Comparison of ENCODE assay signal across 11 mouse cellular contexts in the genomic region with DNA sequence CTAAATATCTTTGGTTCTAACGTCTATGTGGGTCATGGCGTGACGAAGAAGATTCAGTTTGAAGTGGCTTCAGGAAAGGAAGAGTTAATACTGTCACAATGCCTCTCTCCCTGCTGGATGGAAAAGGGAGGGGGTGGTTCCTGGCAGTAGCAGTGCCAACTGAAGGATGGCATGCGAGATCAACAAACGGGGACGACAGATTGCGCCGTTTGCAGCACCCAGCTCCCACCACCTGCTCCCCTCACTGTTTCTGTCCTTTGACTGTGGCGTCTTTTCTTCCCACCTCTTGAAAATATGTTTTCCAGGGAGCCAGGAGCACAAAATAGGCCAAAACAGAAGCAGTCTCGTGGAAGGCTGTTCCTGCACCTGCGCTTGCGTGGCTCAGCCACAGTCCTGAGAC.
DNase-seq lines count a peak whose midpoint lies in the region; ATAC-seq and TF ChIP-seq lines count a peak whose summit lies in the region.
"Had no signal": no experiment of that assay in that cellular context is flagged by ENCODE, and none has a peak within 500 bp of the region (broad histone marks: within the 10 kb centered on the region; RNA-seq: fewer than 3 reads in every experiment).

No protein-coding gene starts in this region.

- no peaks in the 10 kb centered on the region for H3K36me3 ChIP-seq in hindbrain, embryonic 16.5 days (ENCODE audit: control insufficient read depth, insufficient read depth, low read length)
- H3K36me3 ChIP-seq: embryonic facial prominence, embryonic 12.5 days; liver, embryonic 15.5 days; neural tube, embryonic 12.5 days had no signal

- WGBS in cerebellum, adult 2 months = 7% methylated on average over 12 of the region's 12 CpGs
- 42% methylated on average over 12 of the region's 12 CpGs for WGBS in hindbrain, embryonic 16.5 days

- H3K4me1 ChIP-seq in cerebellum, adult 2 months (ENCODE audit: control insufficient read depth, insufficient read depth, low read length) = peaks cover 34% of the 10 kb centered on the region
- peaks cover 33% of the 10 kb centered on the region for H3K4me1 ChIP-seq in hindbrain, embryonic 16.5 days (ENCODE audit: control insufficient read depth, insufficient read depth, low read depth, low read length)

- no peak overlapping the region for H3K4me3 ChIP-seq in gastrocnemius, adult 2 months
- H3K4me3 ChIP-seq in cerebellum, adult 2 months (replicated peaks; ENCODE audit: insufficient read depth, low read depth, low read length) = no peak overlapping the region
- H3K4me3 ChIP-seq in hindbrain, embryonic 16.5 days (ENCODE audit: low read length) = no peak overlapping the region
- H3K4me3 ChIP-seq: embryonic facial prominence, embryonic 12.5 days; liver, embryonic 15.5 days; neural tube, embryonic 12.5 days had no signal

- no peak for DNase-seq in gastrocnemius, adult 2 months
- no peak for DNase-seq in gastrocnemius, postnatal 10 days
- peak; percentile 82 to 89 for DNase-seq in cerebellum, adult 2 months
- DNase-seq in left cerebral cortex, postnatal 36 days (ENCODE audit: low spot score in 2 of 2) = peak; percentile 81 to 87
- DNase-seq in adrenal gland, postnatal 4 days (ENCODE audit: low spot score in 2 of 2) = no peak
- DNase-seq in adrenal gland, adult 8-10 months = no peak

- ATAC-seq in hindbrain, embryonic 16.5 days = no peak; the same call in 1 of the 2 replicates
- no peak for ATAC-seq in inflammation-experienced regulatory T-cells, adult 6 months

- H3K9me3 ChIP-seq in hindbrain, embryonic 16.5 days (ENCODE audit: control insufficient read depth, low read length) = no peaks in the 10 kb centered on the region
- H3K9me3 ChIP-seq: embryonic facial prominence, embryonic 12.5 days; liver, embryonic 15.5 days; neural tube, embryonic 12.5 days had no signal

- H3K9ac ChIP-seq in hindbrain, embryonic 16.5 days (ENCODE audit: low read depth, low read length) = peak overlapping the region; percentile 2; the same call in 1 of the 2 replicates
- H3K9ac ChIP-seq: embryonic facial prominence, embryonic 12.5 days; liver, embryonic 15.5 days; neural tube, embryonic 12.5 days had no signal

- H3K27me3 ChIP-seq in cerebellum, adult 2 months (ENCODE audit: control insufficient read depth, insufficient read depth, low read length) = no peaks in the 10 kb centered on the region
- H3K27me3 ChIP-seq in hindbrain, embryonic 16.5 days (replicated peaks; ENCODE audit: control insufficient read depth, insufficient read depth, low read length) = no peaks in the 10 kb centered on the region
- H3K27me3 ChIP-seq: embryonic facial prominence, embryonic 12.5 days; neural tube, embryonic 12.5 days had no signal

- intact Hi-C loops in gastrocnemius, adult 2 months (cut with DNase I) = no loop called here
- intact Hi-C loops in left cerebral cortex, postnatal 36 days (cut with DNase I) = loop anchor here (1.0 to 5.0 kb wide), 3 partner anchors 45 to 111 kb away; no protein-coding TSS in a partner anchor

- TF ChIP-seq CTCF in gastrocnemius, adult 2 months (IDR thresholded peaks at IDR 0.05) = no peak
- no peak; the same call in 1 of the 2 replicates for TF ChIP-seq CTCF in cerebellum, adult 2 months (IDR thresholded peaks at IDR 0.05; ENCODE audit: borderline replicate concordance, insufficient read depth, low read depth, low read length)

- peak overlapping the region; percentile 14 for H3K4me2 ChIP-seq in hindbrain, embryonic 16.5 days (ENCODE audit: low read length)
- H3K4me2 ChIP-seq: embryonic facial prominence, embryonic 12.5 days; liver, embryonic 15.5 days; neural tube, embryonic 12.5 days had no signal

- TF ChIP-seq POLR2A in cerebellum, adult 2 months (IDR thresholded peaks at IDR 0.05; ENCODE audit: borderline replicate concordance, insufficient read depth, low read length) = peak; percentile 20; the same call in 1 of the 2 replicates

- peak overlapping the region; percentile 78; the same call in 1 of the 2 replicates for H3K27ac ChIP-seq in gastrocnemius, adult 2 months
- peak overlapping the region; percentile 76 for H3K27ac ChIP-seq in cerebellum, adult 2 months (ENCODE audit: insufficient read depth, low read length)
- H3K27ac ChIP-seq in hindbrain, embryonic 16.5 days (ENCODE audit: low read depth, low read length) = peak overlapping the region; percentile 69
- H3K27ac ChIP-seq: embryonic facial prominence, embryonic 12.5 days; liver, embryonic 15.5 days; neural tube, embryonic 12.5 days had no signal

Comparison
In these comparisons a context has a peak if more than half of its experiments do, and no peak if none do; other contexts are left out.
1. DNase-seq: peak in cerebellum, adult 2 months (2 of 2) and left cerebral cortex, postnatal 36 days (2 of 2); none in gastrocnemius, adult 2 months (single experiment), gastrocnemius, postnatal 10 days (single experiment), adrenal gland, postnatal 4 days (0 of 2) and adrenal gland, adult 8-10 months (single experiment).
2. Peak in every context shown above with its lines, with median percentiles within 50 percentile points of each other: H3K27ac ChIP-seq.